In genomic region chr5:123326006-123326750, GRCm38 (mm10) we compare ENCODE assay signal across 9 mouse cellular contexts. TPM values are rescaled to one million over a fixed set of nuclear protein-coding genes. Genes with fewer than 3 reads are reported as not detected.
DNase-seq lines count a peak whose midpoint lies in the region; ATAC-seq and TF ChIP-seq lines count a peak whose summit lies in the region.
"Had no signal": no experiment of that assay in that cellular context is flagged by ENCODE, and none has a peak within 500 bp of the region (broad histone marks: within the 10 kb centered on the region; RNA-seq: fewer than 3 reads in every experiment).

No protein-coding gene starts in this region.

- no peaks in the 10 kb centered on the region for H3K36me3 ChIP-seq in lung, embryonic 14.5 days (ENCODE audit: insufficient read depth)
- no peaks in the 10 kb centered on the region for H3K36me3 ChIP-seq in forebrain, postnatal 0 days (ENCODE audit: insufficient read depth)
- H3K36me3 ChIP-seq: neural tube, embryonic 12.5 days had no signal

- H3K4me1 ChIP-seq in lung, embryonic 14.5 days (ENCODE audit: insufficient read depth) = 0 out of 2 replicates have a peak, but pooled peaks cover 6% of the 10 kb centered on the region
- no peaks in the 10 kb centered on the region for H3K4me1 ChIP-seq in lung, adult 2 months (ENCODE audit: control insufficient read depth, insufficient read depth, low read length)
- H3K4me1 ChIP-seq in forebrain, postnatal 0 days (ENCODE audit: insufficient read depth) = 0 out of 2 replicates have a peak, but pooled peaks cover 7% of the 10 kb centered on the region

- H3K27ac ChIP-seq in lung, embryonic 14.5 days (ENCODE audit: low read depth) = 0 out of 2 replicates have a peak overlapping the region, but pooled peaks have one; percentile 24
- H3K27ac ChIP-seq in forebrain, postnatal 0 days (ENCODE audit: low read depth, low read length) = 0 out of 2 replicates have a peak overlapping the region, but pooled peaks have one; percentile 24
- H3K27ac ChIP-seq: neural tube, embryonic 12.5 days had no signal

- no peaks in the 10 kb centered on the region for H3K9me3 ChIP-seq in lung, embryonic 14.5 days (ENCODE audit: low read depth, low read length)
- H3K9me3 ChIP-seq in forebrain, postnatal 0 days (ENCODE audit: low read length) = no peaks in the 10 kb centered on the region
- H3K9me3 ChIP-seq: neural tube, embryonic 12.5 days had no signal

- H3K27me3 ChIP-seq in lung, embryonic 14.5 days (ENCODE audit: insufficient read depth, low read length) = no peaks in the 10 kb centered on the region
- no peaks in the 10 kb centered on the region for H3K27me3 ChIP-seq in forebrain, postnatal 0 days (ENCODE audit: insufficient read depth, low read length)
- H3K27me3 ChIP-seq: neural tube, embryonic 12.5 days had no signal

- TF ChIP-seq CTCF in lung, embryonic 14.5 days (IDR thresholded peaks at IDR 0.05; ENCODE audit: low read depth) = no peak
- TF ChIP-seq CTCF in lung, adult 2 months (IDR thresholded peaks at IDR 0.05; ENCODE audit: insufficient read depth, low read length) = no peak
- no peak for TF ChIP-seq CTCF in forebrain, postnatal 0 days (IDR thresholded peaks at IDR 0.05; ENCODE audit: low read depth)

- no peak for TF ChIP-seq POLR2A in lung, adult 2 months (IDR thresholded peaks at IDR 0.05; ENCODE audit: borderline replicate concordance, extremely low read depth, low read depth, low read length)

- no peak overlapping the region for H3K9ac ChIP-seq in lung, embryonic 14.5 days
- peak overlapping the region; percentile 29; the same call in 1 of the 2 replicates for H3K9ac ChIP-seq in forebrain, postnatal 0 days
- H3K9ac ChIP-seq: neural tube, embryonic 12.5 days had no signal

- H3K4me2 ChIP-seq in lung, embryonic 14.5 days = no peak overlapping the region
- no peak overlapping the region for H3K4me2 ChIP-seq in forebrain, postnatal 0 days (ENCODE audit: low read depth)
- H3K4me2 ChIP-seq: neural tube, embryonic 12.5 days had no signal

- H3K4me3 ChIP-seq in lung, embryonic 14.5 days (ENCODE audit: low read depth, low read length) = no peak overlapping the region
- H3K4me3 ChIP-seq in lung, adult 2 months (replicated peaks; ENCODE audit: extremely low read depth, low read depth, low read length) = no peak overlapping the region
- no peak overlapping the region for H3K4me3 ChIP-seq in forebrain, postnatal 0 days (ENCODE audit: low read depth, low read length)
- H3K4me3 ChIP-seq: neural tube, embryonic 12.5 days had no signal

- WGBS in lung, embryonic 14.5 days = 59% methylated on average over 15 of the region's 15 CpGs
- WGBS in lung, adult 2 months = 46% methylated on average over 15 of the region's 15 CpGs
- 39% methylated on average over 15 of the region's 15 CpGs for WGBS in forebrain, postnatal 0 days

- DNase-seq in lung, embryonic 14.5 days = peak; percentile 65
- DNase-seq in lung, adult 2 months = no peak
- peak; percentile 59 for DNase-seq in forebrain, postnatal 0 days
- DNase-seq in kidney, adult 9 months = peak; percentile 90
- DNase-seq in right cerebral cortex, postnatal 36 days (ENCODE audit: low spot score in 2 of 2) = peak; percentile 16 to 41
- DNase-seq in layer of hippocampus, adult 11-12 months (ENCODE audit: low spot score) = no peak
- DNase-seq in urinary bladder, postnatal 36 days (ENCODE audit: low spot score in 2 of 2) = no peak
- no peak for DNase-seq in adrenal gland, adult 8-10 months

- no peak for ATAC-seq in lung, embryonic 14.5 days (ENCODE audit: insufficient read depth)
- ATAC-seq in forebrain, postnatal 0 days = peak; percentile 51

RNA-seq across cellular contexts. Expression of gene Bcl7a, which starts 17.5 kb away (rescaled TPM):
- 24.9 and 25.0 TPM in 2 replicates for polyA plus RNA-seq in lung, embryonic 14.5 days (2014; fragmentation: Nextera tagmentation; extraction: Ambion mirVana)
- polyA plus RNA-seq in lung, adult 2 months (2012; rRNA removed) = 9.4 and 11.9 TPM in 2 replicates
- total RNA-seq in forebrain, postnatal 0 days (2014; rRNA removed) = 47.9 and 56.0 TPM in 2 replicates
- polyA plus RNA-seq in forebrain, postnatal 0 days (2015; fragmentation: Nextera tagmentation; extraction: Ambion mirVana) = 37.2 and 38.3 TPM in 2 replicates
- total RNA-seq in adrenal gland, adult 8-10 months (2022) = 10 to 100 TPM in 3 of 4 experiments, 1 to 10 TPM in 1; 9.7 to 15.1 (median 13.2) TPM

Comparison
In these comparisons a context has a peak if more than half of its experiments do, and no peak if none do; other contexts are left out.
1. DNase-seq: peak in lung, embryonic 14.5 days (single experiment), forebrain, postnatal 0 days (single experiment), kidney, adult 9 months (single experiment) and right cerebral cortex, postnatal 36 days (2 of 2); none in lung, adult 2 months (single experiment), layer of hippocampus, adult 11-12 months (single experiment), urinary bladder, postnatal 36 days (0 of 2) and adrenal gland, adult 8-10 months (single experiment).